Mouse (Mus musculus): Measurements from ENCODE around the gene Kcnab1. TPM values are rescaled to one million over a fixed set of nuclear protein-coding genes. Genes with fewer than 3 reads are reported as not detected.

The Kcnab1 gene
- polyA plus RNA-seq, 1 experiment, result not detected

DNA sequence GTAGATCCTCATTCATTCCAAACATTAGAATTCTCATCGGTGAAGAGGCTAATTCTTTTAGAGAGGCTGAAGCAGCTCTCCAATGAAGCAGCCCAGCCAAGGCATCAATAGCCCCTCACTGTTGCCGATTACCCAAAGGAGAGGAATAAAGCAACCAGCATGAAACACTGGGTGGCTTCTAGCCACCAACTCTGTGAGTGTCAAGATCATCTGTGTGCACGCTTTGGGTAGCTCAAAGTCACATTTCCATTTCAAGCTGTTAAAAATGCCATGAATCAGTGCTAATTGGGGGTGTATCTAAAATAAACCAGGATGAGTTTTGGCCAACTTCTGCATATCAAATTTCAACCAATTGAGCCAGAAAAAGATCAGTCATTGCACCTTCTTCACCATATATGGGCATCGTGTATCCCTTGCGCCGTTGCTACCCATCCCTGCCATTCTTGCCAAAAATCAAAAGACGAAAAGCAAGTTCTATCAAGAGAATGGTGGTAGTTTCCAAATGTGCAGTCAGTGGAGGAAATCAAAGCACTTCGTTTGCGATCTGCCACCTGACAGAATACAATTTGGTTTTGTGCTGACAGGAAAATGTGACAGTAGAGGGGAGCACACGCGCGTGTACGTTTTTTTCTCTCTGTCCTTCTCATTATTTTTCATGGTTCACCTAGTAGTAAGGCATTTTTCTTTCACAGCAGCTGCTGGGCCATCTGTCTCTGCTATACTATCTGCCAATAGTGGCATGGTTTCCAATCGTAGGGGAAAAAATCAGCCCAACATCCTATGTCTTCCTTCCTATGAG is 213.0 kb downstream of the Kcnab1 start:
- no peak for TF ChIP-seq EP300 (IDR thresholded peaks at IDR 0.05; ENCODE audit: insufficient read depth, low read depth, low read length)
- Histone ChIP-seq H3K27ac (ENCODE audit: insufficient read depth, low read length) (no peak overlapping the region), H3K36me3 (ENCODE audit: control insufficient read depth, insufficient read depth, low read length, poor library complexity, severe bottlenecking) (no peaks in the 10 kb centered on the region), H3K9ac (ENCODE audit: low read depth, poor library complexity, severe bottlenecking) (no peak overlapping the region), H3K9me3 (replicated peaks; ENCODE audit: control insufficient read depth, insufficient read depth, low read length, poor library complexity, severe bottlenecking) (no peaks in the 10 kb centered on the region), H3K4me1 (ENCODE audit: control insufficient read depth, insufficient read depth, low read length) (no peaks in the 10 kb centered on the region), H3K4me3 (ENCODE audit: low read depth, low read length) (no peak overlapping the region), H3K27me3 (ENCODE audit: control insufficient read depth, insufficient read depth, low read length, poor library complexity, severe bottlenecking) (no peaks in the 10 kb centered on the region)

DNA sequence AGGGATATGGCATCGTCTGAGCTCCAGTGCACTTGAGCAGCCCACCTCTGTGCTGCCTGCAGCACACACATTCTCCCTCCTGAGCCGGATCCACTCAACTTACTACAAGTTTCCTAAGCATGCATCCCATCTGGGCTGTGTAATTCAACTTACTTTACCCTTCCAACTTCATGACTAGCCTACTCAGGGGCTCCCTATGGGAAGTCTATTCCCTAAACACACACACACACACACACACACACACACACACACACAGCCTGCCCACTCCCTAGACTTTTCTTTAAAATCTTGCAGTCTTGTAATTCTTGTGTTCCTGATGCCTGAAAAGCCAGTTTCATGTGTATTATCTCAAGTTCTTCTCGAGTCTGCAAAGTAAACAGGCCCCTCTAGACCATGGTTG is 216.1 kb downstream of the Kcnab1 start:
- no peak for TF ChIP-seq EP300 (IDR thresholded peaks at IDR 0.05; ENCODE audit: insufficient read depth, low read depth, low read length)
- no peak for TF ChIP-seq CTCF (IDR thresholded peaks at IDR 0.05; ENCODE audit: low read depth, low read length)
- no peak for TF ChIP-seq POLR2A (IDR thresholded peaks at IDR 0.05; ENCODE audit: insufficient read depth, low read length)
- no peak overlapping the region for H3K4me3 ChIP-seq (ENCODE audit: low read depth, low read length)
- H3K9ac ChIP-seq (ENCODE audit: low read depth, poor library complexity, severe bottlenecking), result no peak overlapping the region
- no peaks in the 10 kb centered on the region for H3K27me3 ChIP-seq (ENCODE audit: control insufficient read depth, insufficient read depth, low read length, poor library complexity, severe bottlenecking)
- H3K4me1 ChIP-seq (ENCODE audit: control insufficient read depth, insufficient read depth, low read length), result no peaks in the 10 kb centered on the region
- H3K27ac ChIP-seq (ENCODE audit: insufficient read depth, low read length), result no peak overlapping the region
- no peaks in the 10 kb centered on the region for H3K36me3 ChIP-seq (ENCODE audit: control insufficient read depth, insufficient read depth, low read length, poor library complexity, severe bottlenecking)
- H3K9me3 ChIP-seq (replicated peaks; ENCODE audit: control insufficient read depth, insufficient read depth, low read length, poor library complexity, severe bottlenecking), result no peaks in the 10 kb centered on the region

DNA sequence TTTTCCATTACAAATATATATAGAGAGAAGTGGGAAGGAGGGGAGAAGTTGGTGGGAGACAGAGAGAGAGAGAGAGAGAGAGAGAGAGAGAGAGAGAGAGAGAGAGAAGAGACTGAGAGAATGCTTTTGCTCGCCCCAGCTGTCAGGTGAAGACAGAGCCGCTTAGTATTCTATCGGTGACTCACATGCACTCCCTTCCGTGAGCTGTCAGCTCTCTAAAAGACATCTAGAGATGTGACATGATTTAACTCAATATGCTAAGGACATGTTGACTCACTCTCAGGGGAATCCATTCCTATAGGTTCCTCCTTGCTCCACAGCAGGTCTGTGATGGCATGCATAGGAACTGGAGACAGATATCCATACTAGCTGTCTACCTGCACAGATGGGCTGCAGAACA is 219.6 kb downstream of the Kcnab1 start:
- H3K4me3 ChIP-seq (ENCODE audit: low read depth, low read length), result no peak overlapping the region
- no peak overlapping the region for H3K27ac ChIP-seq (ENCODE audit: insufficient read depth, low read length)
- H3K9me3 ChIP-seq (replicated peaks; ENCODE audit: control insufficient read depth, insufficient read depth, low read length, poor library complexity, severe bottlenecking), result no peaks in the 10 kb centered on the region
- H3K27me3 ChIP-seq (ENCODE audit: control insufficient read depth, insufficient read depth, low read length, poor library complexity, severe bottlenecking), result no peaks in the 10 kb centered on the region
- no peak overlapping the region for H3K9ac ChIP-seq (ENCODE audit: low read depth, poor library complexity, severe bottlenecking)
- H3K36me3 ChIP-seq (ENCODE audit: control insufficient read depth, insufficient read depth, low read length, poor library complexity, severe bottlenecking), result no peaks in the 10 kb centered on the region
- no peaks in the 10 kb centered on the region for H3K4me1 ChIP-seq (ENCODE audit: control insufficient read depth, insufficient read depth, low read length)
- no peak for TF ChIP-seq EP300 (IDR thresholded peaks at IDR 0.05; ENCODE audit: insufficient read depth, low read depth, low read length)
- no peak for TF ChIP-seq POLR2A (IDR thresholded peaks at IDR 0.05; ENCODE audit: insufficient read depth, low read length)
- no peak for TF ChIP-seq CTCF (IDR thresholded peaks at IDR 0.05; ENCODE audit: low read depth, low read length)

DNA sequence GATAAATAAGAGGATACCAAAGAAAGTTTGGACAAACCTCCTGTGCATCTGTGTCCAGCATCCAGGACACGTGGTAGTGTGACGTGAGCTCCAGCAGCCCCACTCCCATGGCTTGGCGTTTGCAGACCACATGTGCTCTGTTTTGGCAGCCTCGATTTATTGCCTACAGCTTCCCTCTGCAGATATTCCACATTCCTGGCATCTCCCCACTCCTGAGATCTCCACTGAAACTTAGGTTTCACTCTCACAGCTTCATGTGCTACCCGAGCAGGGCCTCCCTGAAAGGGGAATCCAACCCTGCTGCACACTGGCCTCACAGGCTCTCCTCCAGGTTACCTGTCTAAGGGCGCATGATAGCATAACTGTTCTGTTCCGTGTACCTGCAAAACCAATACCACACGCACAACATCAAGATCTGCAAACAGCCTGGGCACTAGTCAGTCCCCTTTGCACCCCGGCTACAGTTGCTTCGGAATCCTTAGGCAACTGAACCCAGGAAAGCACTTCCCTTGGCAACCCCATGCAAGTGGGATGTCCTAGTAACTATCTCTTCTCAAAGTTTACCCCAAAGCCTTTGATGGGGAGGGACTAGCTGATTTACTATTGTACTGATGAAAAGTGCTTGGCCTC is 228.8 kb downstream of the Kcnab1 start:
- H3K36me3 ChIP-seq (ENCODE audit: control insufficient read depth, insufficient read depth, low read length, poor library complexity, severe bottlenecking), result no peaks in the 10 kb centered on the region
- H3K9me3 ChIP-seq (replicated peaks; ENCODE audit: control insufficient read depth, insufficient read depth, low read length, poor library complexity, severe bottlenecking), result no peaks in the 10 kb centered on the region
- no peaks in the 10 kb centered on the region for H3K27me3 ChIP-seq (ENCODE audit: control insufficient read depth, insufficient read depth, low read length, poor library complexity, severe bottlenecking)
- H3K9ac ChIP-seq (ENCODE audit: low read depth, poor library complexity, severe bottlenecking), result no peak overlapping the region
- no peak overlapping the region for H3K27ac ChIP-seq (ENCODE audit: insufficient read depth, low read length)
- no peak overlapping the region for H3K4me3 ChIP-seq (ENCODE audit: low read depth, low read length)
- no peak for TF ChIP-seq EP300 (IDR thresholded peaks at IDR 0.05; ENCODE audit: insufficient read depth, low read depth, low read length)
- TF ChIP-seq CTCF (IDR thresholded peaks at IDR 0.05; ENCODE audit: low read depth, low read length), result no peak
- TF ChIP-seq POLR2A (IDR thresholded peaks at IDR 0.05; ENCODE audit: insufficient read depth, low read length), result no peak
- H3K4me1 ChIP-seq (ENCODE audit: control insufficient read depth, insufficient read depth, low read length), result no peaks in the 10 kb centered on the region

DNA sequence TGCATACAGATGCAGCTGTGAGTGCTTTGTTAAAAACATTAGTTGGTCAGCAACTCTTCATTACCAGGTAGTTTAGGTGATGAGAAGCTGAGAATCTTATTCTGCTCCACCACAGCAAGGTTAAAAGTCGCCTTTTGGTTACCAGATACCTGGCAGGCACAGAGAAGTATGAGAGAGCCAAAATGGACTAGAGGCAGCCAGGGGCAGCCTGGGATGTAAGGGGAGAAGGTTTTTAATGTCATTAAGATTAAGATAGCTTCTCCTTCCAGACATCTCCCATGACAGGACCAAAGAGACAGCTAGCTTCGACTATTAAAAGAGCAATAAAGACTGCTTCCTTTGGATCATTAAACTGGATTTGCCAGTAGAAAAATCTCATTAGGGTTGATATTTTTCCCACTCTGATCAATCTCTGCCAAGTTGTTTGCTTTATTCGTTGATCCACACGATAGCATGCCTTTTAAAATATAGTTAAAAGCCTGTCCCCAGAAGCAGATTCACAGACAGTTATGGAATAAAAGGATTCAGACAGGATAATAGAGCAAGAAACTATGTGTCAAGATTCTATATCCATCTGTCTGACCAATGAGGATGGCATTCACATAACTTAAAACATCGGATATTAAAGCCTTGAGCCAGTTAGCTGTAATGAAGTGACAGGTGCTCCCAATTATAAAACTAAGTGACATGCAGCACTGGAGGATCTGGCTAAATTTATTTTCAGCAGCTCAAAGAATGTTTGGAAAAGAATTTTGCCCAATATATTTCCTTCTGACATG is 231.2 kb downstream of the Kcnab1 start:
- no peak overlapping the region for H3K9ac ChIP-seq (ENCODE audit: low read depth, poor library complexity, severe bottlenecking)
- no peaks in the 10 kb centered on the region for H3K27me3 ChIP-seq (ENCODE audit: control insufficient read depth, insufficient read depth, low read length, poor library complexity, severe bottlenecking)
- TF ChIP-seq POLR2A (IDR thresholded peaks at IDR 0.05; ENCODE audit: insufficient read depth, low read length) (no peak), EP300 (IDR thresholded peaks at IDR 0.05; ENCODE audit: insufficient read depth, low read depth, low read length) (no peak), CTCF (IDR thresholded peaks at IDR 0.05; ENCODE audit: low read depth, low read length) (no peak)
- H3K9me3 ChIP-seq (replicated peaks; ENCODE audit: control insufficient read depth, insufficient read depth, low read length, poor library complexity, severe bottlenecking), result no peaks in the 10 kb centered on the region
- H3K4me3 ChIP-seq (ENCODE audit: low read depth, low read length), result no peak overlapping the region
- no peaks in the 10 kb centered on the region for H3K36me3 ChIP-seq (ENCODE audit: control insufficient read depth, insufficient read depth, low read length, poor library complexity, severe bottlenecking)
- H3K27ac ChIP-seq (ENCODE audit: insufficient read depth, low read length), result no peak overlapping the region
- no peaks in the 10 kb centered on the region for H3K4me1 ChIP-seq (ENCODE audit: control insufficient read depth, insufficient read depth, low read length)

DNA sequence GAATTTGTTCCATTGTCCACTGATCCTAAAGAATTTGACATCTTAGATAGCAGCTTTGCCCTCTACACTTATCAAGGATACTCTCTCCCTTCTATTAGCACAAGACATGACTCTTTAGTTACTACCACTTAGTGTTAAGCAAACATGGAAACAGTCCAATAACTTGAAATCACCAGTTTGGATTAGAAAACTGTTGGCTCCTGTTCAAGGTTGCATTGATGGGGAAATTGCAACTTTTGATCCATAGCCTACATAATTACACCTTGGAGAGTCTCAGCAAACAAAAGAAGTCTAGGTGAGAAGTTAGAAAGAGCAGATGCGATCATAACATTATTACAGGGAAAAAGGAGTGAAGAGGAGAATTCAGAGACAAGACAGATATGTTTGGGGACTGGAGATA is 237.0 kb downstream of the Kcnab1 start:
- Histone ChIP-seq H3K36me3 (ENCODE audit: control insufficient read depth, insufficient read depth, low read length, poor library complexity, severe bottlenecking) (no peaks in the 10 kb centered on the region), H3K9ac (ENCODE audit: low read depth, poor library complexity, severe bottlenecking) (no peak overlapping the region), H3K27ac (ENCODE audit: insufficient read depth, low read length) (no peak overlapping the region), H3K4me1 (ENCODE audit: control insufficient read depth, insufficient read depth, low read length) (no peaks in the 10 kb centered on the region), H3K4me3 (ENCODE audit: low read depth, low read length) (no peak overlapping the region), H3K9me3 (replicated peaks; ENCODE audit: control insufficient read depth, insufficient read depth, low read length, poor library complexity, severe bottlenecking) (no peaks in the 10 kb centered on the region), H3K27me3 (ENCODE audit: control insufficient read depth, insufficient read depth, low read length, poor library complexity, severe bottlenecking) (no peaks in the 10 kb centered on the region)
- TF ChIP-seq CTCF (IDR thresholded peaks at IDR 0.05; ENCODE audit: low read depth, low read length) (no peak), POLR2A (IDR thresholded peaks at IDR 0.05; ENCODE audit: insufficient read depth, low read length) (no peak), EP300 (IDR thresholded peaks at IDR 0.05; ENCODE audit: insufficient read depth, low read depth, low read length) (no peak)
